In the genomic region with DNA sequence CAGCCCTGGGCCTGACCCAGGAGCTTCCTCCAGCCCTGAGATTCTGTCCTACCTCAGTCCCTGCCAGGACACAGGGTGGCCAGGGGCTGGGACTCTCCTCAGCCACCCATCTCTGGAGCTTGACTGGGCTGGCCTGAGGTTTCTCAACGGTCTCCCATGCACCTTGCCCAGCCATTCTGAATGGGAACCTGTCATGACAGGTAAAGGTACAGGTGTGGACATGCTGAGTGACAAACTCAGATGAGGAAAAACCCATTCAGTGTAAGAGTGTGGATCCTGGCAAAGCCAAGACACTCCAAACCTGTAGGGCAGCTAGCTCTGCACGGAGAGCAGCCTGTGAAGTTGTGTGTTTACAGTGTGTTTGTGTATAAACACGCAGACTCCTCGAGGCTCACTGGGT, we compare ENCODE assay signal across 34 mouse cellular contexts. TPM values are rescaled to one million over a fixed set of nuclear protein-coding genes. Genes with fewer than 3 reads are reported as not detected.
"Had no signal": no experiment of that assay in that cellular context is flagged by ENCODE, and none has a peak within 500 bp of the region (broad histone marks: within the 10 kb centered on the region; RNA-seq: fewer than 3 reads in every experiment).

No protein-coding gene starts in this region.

- H3K9me3 ChIP-seq: heart, embryonic 13.5 days; heart, embryonic 15.5 days; hindbrain, embryonic 10.5 days; hindbrain, embryonic 12.5 days; intestine, embryonic 15.5 days; limb, embryonic 13.5 days; limb, embryonic 15.5 days; liver, embryonic 12.5 days had no signal

- ATAC-seq: hindbrain, embryonic 16.5 days; inflammation-experienced regulatory T-cells, adult 6 months; intestine, embryonic 15.5 days; intestine, postnatal 0 days; liver, embryonic 12.5 days had no signal

- DNase-seq: gastrocnemius, adult 2 months; gastrocnemius, postnatal 10 days; gastrocnemius, postnatal 25 days; heart, adult 18-20 months; heart, postnatal 14 days; heart, postnatal 4 days; kidney, adult 18-20 months; kidney, adult 8-10 months; kidney, postnatal 10 days; kidney, postnatal 25 days; kidney, postnatal 4 days; layer of hippocampus, adult 9-11 months; layer of hippocampus, postnatal 36 days; left cerebral cortex, postnatal 4 days had no signal

- H3K4me3 ChIP-seq: gastrocnemius, adult 2 months; heart, embryonic 13.5 days; heart, embryonic 15.5 days; hindbrain, embryonic 10.5 days; hindbrain, embryonic 12.5 days; intestine, embryonic 15.5 days; layer of hippocampus, adult 2 months; limb, embryonic 13.5 days; limb, embryonic 15.5 days; liver, embryonic 12.5 days had no signal

- H3K4me1 ChIP-seq: hindbrain, embryonic 12.5 days; intestine, embryonic 15.5 days; liver, embryonic 12.5 days had no signal

- H3K27ac ChIP-seq: gastrocnemius, adult 2 months; heart, embryonic 13.5 days; heart, embryonic 15.5 days; hindbrain, embryonic 12.5 days; hindbrain, embryonic 14.5 days; intestine, embryonic 15.5 days; layer of hippocampus, adult 2 months; limb, embryonic 13.5 days; limb, embryonic 15.5 days; liver, embryonic 12.5 days had no signal

- H3K27me3 ChIP-seq: intestine, embryonic 15.5 days had no signal

- H3K4me2 ChIP-seq: heart, embryonic 11.5 days; heart, embryonic 13.5 days; heart, embryonic 15.5 days; hindbrain, embryonic 12.5 days; hindbrain, embryonic 14.5 days; intestine, embryonic 15.5 days; limb, embryonic 13.5 days; limb, embryonic 15.5 days; liver, embryonic 12.5 days had no signal

- H3K36me3 ChIP-seq: heart, embryonic 13.5 days; heart, embryonic 15.5 days; hindbrain, embryonic 10.5 days; hindbrain, embryonic 12.5 days; intestine, embryonic 15.5 days; limb, embryonic 13.5 days; limb, embryonic 15.5 days; liver, embryonic 12.5 days had no signal

- H3K9ac ChIP-seq: heart, embryonic 13.5 days; heart, embryonic 15.5 days; hindbrain, embryonic 12.5 days; hindbrain, embryonic 14.5 days; intestine, embryonic 15.5 days; limb, embryonic 13.5 days; limb, embryonic 15.5 days; liver, embryonic 12.5 days had no signal

RNA-seq across cellular contexts. Expression of gene Mesp1, which starts 6.7 kb away (rescaled TPM):
- total RNA-seq: gastrocnemius, adult 2 months; gastrocnemius, postnatal 10 days; gastrocnemius, postnatal 25 days; gastrocnemius, postnatal 4 days; heart, adult 18-20 months; heart, postnatal 14 days; heart, postnatal 4 days had no signal
- polyA plus RNA-seq: heart, embryonic 11.5 days; heart, embryonic 15.5 days; heart, postnatal 0 days; hindbrain, embryonic 10.5 days; hindbrain, embryonic 14.5 days; inflammation-experienced regulatory T-cells, adult 6 months; kidney, embryonic 14.5 days; kidney, embryonic 16.5 days; limb, embryonic 11.5 days; limb, embryonic 13.5 days; liver, adult 2 months; liver, embryonic 12.5 days had no signal

RNA-seq across cellular contexts. Expression of gene Mesp2, which starts 10.2 kb away (rescaled TPM):
- total RNA-seq: gastrocnemius, adult 2 months; gastrocnemius, postnatal 25 days had no signal

RNA-seq across cellular contexts. Expression of gene Wdr93, which starts 57.4 kb away (rescaled TPM):
- total RNA-seq: gastrocnemius, postnatal 25 days had no signal
- polyA plus RNA-seq: heart, postnatal 0 days; limb, embryonic 15.5 days had no signal
